Mouse (Mus musculus) bone marrow, adult 2 months (tissue): ENCODE results near the gene Pde4a. TPM values are rescaled to one million over a fixed set of nuclear protein-coding genes. Genes with fewer than 3 reads are reported as not detected.

ENCODE experiments used
- H3K27ac ChIP-seq: fragments of 200-500 bp; 2 replicates; pipeline ENCODE4 v1.5.1; 2012; ENCODE audit warnings: low read depth, mild to moderate bottlenecking, control low read depth, inconsistent platforms, low read length; ENCODE audit not compliant: control insufficient read depth, poor library complexity, insufficient read depth
- H3K4me1 ChIP-seq: fragments of 200-500 bp; 2 replicates; pipeline ENCODE4 v1.6.1; 2011; ENCODE audit warnings: low read length; ENCODE audit not compliant: control insufficient read depth, insufficient read depth
- H3K4me3 ChIP-seq: fragments of 200-500 bp; replicated peaks from 2 replicates; pipeline ENCODE3; 2011; ENCODE audit warnings: mild to moderate bottlenecking, low read depth, low read length, control low read depth; ENCODE audit not compliant: control insufficient read depth
- CTCF ChIP-seq: fragments of 200-500 bp; IDR thresholded peaks from 2 replicates; pipeline ENCODE4 v1.5.1; 2011; ENCODE audit warnings: low read length, control low read depth; ENCODE audit not compliant: control insufficient read depth, insufficient read depth
- POLR2A ChIP-seq: fragments of 200-500 bp; IDR thresholded peaks from 2 replicates; pipeline ENCODE4 v1.6.1; 2011; ENCODE audit warnings: low read depth, mild to moderate bottlenecking, control low read depth, low read length, borderline replicate concordance; ENCODE audit not compliant: control insufficient read depth
- WGBS: fragments of 180-500 bp; shearing (Covaris S2); methylation state at CpG from one replicate; pipeline ENCODE4 v1.1.7; 2018; 5-methylcytosine and 5-hydroxymethylcytosine counted together
- polyA plus RNA-seq: library from polyadenylated mRNA; stranded (reverse); fragments of >200 nt; gene quantifications from 2 replicates; pipeline ENCODE4 v1.2.4, GENCODE M21; 2011; ENCODE audit warnings: low replicate concordance; ENCODE audit not compliant: missing spikeins, insufficient read depth, insufficient read length

Pde4a gene
- polyA plus RNA-seq, 1 experiment = 7.9 TPM

DNA sequence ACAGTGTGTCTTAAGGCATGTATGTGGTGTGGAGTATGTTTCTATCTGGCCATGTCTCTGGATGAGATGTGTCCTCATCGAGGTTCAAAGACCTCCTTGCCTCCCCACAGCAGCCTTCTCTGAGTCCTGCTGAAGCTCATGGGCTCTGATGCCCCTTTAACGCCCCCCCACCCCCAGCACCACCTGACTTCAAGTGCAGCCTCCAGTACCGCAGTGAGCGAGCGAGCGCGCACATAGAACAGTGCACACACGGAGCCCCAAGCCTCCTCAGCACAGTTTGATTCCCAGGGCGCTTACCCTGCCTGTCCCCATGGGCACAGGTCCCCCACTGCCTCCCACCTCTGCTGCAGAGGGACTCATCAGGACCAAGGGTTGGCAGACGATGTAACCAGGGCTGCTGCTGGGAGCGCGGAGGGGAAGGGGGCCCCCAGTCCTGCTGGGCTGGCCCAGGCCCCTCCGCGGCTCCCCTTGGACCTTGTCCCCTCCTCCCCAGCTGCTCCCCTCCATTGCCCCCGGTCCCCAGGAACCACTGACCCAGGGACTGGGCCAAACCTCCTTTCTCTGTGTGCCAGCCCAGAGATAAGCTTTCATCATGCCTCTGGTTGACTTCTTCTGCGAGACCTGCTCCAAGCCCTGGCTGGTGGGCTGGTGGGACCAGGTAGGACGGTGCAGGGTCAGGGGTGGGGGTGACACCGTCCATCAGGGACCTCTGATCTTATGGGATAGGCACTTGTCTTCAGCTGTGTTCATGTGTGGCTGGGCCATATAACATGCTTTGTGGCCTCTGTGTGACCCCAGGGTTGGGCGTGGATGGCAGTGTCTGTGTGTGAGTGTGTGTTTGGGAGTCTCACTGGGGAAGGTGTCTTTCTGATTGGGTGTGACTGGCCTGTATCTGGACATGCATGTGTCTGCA lies 31.3 kb downstream of the Pde4a start:
- 85% methylated on average over 19 of the region's 19 CpGs for WGBS
- Histone ChIP-seq H3K4me1 (peaks cover 5% of the 10 kb centered on the region; the same call in 1 of the 2 replicates), H3K27ac (no peak overlapping the region), H3K4me3 (peak overlapping the region; percentile 16)
- TF ChIP-seq POLR2A = no peak
- no peak for TF ChIP-seq CTCF

DNA sequence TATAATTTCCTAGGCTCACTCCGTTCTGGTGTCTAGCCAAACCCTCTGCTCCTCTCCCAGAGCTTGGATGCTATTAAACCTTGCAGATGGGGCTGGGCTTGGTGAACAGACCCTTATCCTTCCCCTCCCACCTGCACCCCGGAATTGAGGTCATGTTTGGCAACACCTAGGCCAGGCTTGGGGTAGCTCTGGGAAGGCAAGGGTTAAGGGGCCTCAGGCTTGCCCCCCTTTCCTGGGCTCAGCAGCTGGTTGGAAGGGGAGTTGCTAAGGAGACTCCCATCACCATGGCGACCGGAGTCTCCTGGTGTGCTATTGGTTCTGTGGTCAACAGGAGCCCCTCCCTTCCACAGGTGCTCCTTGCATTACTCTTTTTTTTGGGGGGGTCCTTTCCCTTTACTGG lies 32.5 kb downstream of the Pde4a start:
- WGBS = 88% methylated on average over 4 of the region's 4 CpGs
- no peak for TF ChIP-seq POLR2A
- TF ChIP-seq CTCF = no peak
- peaks cover 5% of the 10 kb centered on the region; the same call in 1 of the 2 replicates for H3K4me1 ChIP-seq
- H3K4me3 ChIP-seq = no peak overlapping the region
- no peak overlapping the region for H3K27ac ChIP-seq

DNA sequence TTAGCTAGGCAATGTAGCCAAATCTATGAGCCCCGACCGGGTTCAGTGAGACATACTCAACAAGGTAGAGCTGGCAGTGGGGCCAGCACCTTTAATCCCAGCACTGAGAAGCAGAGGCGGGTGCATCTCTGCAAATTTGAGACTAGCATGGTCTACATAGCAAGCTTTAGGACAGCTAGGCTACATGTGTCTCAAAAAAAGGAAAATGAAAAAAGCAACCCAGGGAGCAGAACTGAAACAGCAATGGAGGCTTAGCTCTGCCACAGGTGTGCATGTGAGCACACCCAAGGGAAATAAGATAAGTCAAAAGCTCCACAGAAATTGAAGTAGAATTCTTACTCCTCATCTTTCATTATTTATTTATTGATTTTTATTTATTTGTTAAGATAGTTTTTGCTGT lies 33.4 kb downstream of the Pde4a start:
- TF ChIP-seq POLR2A (no peak), CTCF (no peak)
- Histone ChIP-seq H3K27ac (0 out of 2 replicates have a peak overlapping the region, but pooled peaks have one; percentile 29), H3K4me1 (peaks cover 6% of the 10 kb centered on the region; the same call in 1 of the 2 replicates), H3K4me3 (no peak overlapping the region)
- 76% methylated on average over 3 of the region's 3 CpGs for WGBS

DNA sequence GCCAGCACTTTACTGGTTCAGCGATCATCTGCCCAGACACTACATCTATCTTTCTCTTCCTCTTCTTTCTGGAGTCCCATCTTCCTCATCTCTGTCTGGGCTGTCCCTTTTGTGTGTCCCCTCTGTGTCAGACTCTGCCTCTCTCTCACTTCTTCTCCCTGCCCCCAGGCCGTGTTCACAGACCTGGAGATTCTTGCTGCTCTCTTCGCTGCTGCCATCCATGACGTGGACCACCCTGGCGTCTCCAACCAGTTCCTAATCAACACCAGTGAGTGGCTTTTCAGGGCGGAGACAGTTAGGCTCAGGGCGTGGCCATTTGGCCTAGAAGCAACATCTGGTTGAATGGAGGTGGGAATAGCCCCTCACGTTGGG lies 38.6 kb downstream of the Pde4a start:
- TF ChIP-seq CTCF = no peak
- no peak for TF ChIP-seq POLR2A
- peak overlapping the region; percentile 31 for H3K27ac ChIP-seq
- 69% methylated on average over 8 of the region's 8 CpGs for WGBS
- no peak overlapping the region for H3K4me3 ChIP-seq
- H3K4me1 ChIP-seq = peaks cover 4% of the 10 kb centered on the region

DNA sequence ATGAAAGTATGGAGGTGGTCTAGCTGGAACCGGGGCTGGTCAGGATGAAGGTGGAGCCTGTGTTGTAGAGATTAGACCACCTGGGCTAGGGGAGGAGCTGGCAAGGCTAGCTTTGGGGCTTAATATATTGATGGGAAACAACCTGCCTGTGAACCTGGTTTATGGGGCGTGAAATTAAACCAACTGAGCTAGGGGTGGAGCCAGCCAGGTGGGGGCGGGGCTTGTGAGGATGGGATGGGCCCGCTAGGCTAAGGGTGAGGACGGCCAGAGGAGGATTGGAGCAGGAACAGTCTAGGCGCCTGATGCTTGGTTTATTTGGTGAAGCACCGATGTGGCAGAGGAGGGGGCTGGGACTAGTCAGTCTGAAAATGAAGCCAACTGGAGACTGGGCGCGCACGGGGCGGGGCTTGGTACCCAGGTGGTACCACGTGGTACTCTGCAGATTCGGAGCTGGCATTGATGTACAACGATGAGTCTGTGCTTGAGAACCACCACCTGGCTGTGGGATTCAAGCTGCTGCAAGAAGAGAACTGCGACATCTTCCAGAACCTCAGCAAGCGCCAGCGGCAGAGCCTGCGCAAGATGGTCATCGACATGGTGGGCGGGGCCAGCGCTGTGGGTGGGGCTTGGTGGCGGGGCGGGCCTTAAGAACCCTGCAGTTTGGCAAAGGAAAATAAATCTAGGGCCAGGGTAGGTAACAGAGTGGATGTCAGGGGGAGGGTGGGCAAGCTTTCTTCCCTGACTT lies 39.2 kb downstream of the Pde4a start:
- WGBS = 75% methylated on average over 23 of the region's 23 CpGs
- TF ChIP-seq CTCF (no peak), POLR2A (no peak)
- Histone ChIP-seq H3K4me3 (no peak overlapping the region), H3K4me1 (peaks cover 4% of the 10 kb centered on the region), H3K27ac (peak overlapping the region; percentile 31)

DNA sequence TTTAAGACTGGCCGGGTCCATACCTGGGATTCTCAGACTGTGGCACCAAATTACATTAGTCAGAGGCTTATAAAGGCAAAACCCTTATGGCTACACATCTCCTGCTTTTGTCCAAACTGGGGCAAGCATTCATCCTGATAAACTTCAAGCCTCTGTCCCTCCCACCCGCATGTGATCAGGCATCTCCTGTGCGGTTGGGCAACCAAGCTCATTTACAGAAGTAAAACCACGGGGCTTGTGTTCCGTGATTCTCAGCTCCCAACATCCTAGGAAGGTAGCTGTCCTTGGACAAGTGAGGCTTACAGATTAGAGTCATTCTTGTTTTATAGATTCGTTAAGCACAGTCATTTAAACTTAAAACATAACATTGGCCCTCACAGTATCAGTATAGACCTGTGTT lies 41.3 kb downstream of the Pde4a start:
- TF ChIP-seq CTCF (no peak), POLR2A (no peak)
- Histone ChIP-seq H3K4me1 (peaks cover 4% of the 10 kb centered on the region), H3K4me3 (no peak overlapping the region), H3K27ac (no peak overlapping the region)
- 57% methylated on average over 6 of the region's 6 CpGs for WGBS

DNA sequence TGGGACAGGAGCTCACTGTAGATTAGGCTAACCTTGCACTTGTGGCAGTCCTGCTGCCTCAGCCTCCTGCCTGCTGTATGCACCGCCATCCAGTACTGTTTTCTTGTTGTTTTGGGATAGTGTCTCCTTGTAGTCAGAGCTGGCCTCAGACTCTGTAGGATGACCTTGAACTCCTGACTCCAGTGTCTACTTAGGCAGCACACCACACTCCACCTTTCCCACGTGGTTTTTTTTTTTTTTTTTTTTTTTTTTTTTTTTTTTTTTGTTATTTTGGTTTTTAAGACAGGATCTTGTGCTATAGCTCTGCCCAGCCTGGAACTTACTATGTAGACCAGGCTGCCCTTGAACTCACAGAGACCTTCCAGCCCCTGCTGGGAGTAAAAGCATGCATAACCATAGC lies 43.1 kb downstream of the Pde4a start:
- WGBS = 77% methylated on average over 2 of the region's 2 CpGs
- H3K4me3 ChIP-seq = no peak overlapping the region
- no peak overlapping the region for H3K27ac ChIP-seq
- TF ChIP-seq POLR2A (no peak), CTCF (no peak)
- H3K4me1 ChIP-seq = peaks cover 3% of the 10 kb centered on the region

DNA sequence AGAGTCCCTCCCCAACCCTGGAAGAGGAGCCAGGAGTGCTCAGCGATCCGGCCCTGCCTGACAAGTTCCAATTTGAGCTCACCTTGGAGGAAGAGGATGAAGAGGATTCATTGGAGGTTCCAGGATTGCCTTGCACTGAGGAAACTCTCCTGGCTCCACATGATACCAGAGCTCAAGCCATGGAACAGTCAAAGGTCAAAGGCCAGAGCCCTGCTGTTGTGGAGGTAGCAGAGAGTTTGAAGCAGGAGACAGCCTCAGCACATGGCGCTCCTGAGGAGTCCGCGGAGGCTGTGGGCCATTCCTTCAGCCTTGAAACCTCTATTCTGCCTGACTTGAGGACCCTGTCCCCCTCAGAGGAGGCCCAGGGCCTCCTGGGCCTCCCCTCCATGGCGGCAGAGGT lies 45.3 kb downstream of the Pde4a start:
- WGBS = 87% methylated on average over 6 of the region's 6 CpGs
- TF ChIP-seq POLR2A (no peak), CTCF (no peak)
- Histone ChIP-seq H3K4me3 (no peak overlapping the region), H3K27ac (no peak overlapping the region), H3K4me1 (no peaks in the 10 kb centered on the region)
